In the genomic region with DNA sequence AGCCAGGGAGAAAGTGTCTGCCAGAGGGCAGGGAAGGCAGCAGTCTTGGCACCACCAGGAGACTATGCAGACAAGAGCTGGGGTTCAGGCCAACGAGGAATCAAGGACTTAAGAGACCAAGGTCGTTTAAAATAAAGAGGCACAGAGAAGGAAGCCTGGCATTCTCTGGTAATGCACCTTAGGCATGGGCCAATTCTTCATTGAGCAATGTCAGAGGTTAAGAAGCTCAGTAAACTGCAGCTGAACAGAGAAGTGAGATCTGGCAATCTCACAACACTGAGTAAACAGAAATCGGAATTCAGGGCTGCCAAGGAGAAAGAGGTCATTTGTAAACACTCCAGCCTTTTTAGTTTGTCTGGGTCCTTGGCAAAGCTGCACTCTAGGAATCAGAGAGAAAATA, we compare ENCODE assay signal across 9 mouse cellular contexts.
DNase-seq lines count a peak whose midpoint lies in the region; ATAC-seq lines count a peak whose summit lies in the region.
"Had no signal": no experiment of that assay in that cellular context is flagged by ENCODE, and none has a peak within 500 bp of the region (broad histone marks: within the 10 kb centered on the region; RNA-seq: fewer than 3 reads in every experiment).

No protein-coding gene starts in this region.

- H3K36me3 ChIP-seq in forebrain, embryonic 14.5 days (ENCODE audit: control insufficient read depth, insufficient read depth, low read length) = no peaks in the 10 kb centered on the region
- no peaks in the 10 kb centered on the region for H3K36me3 ChIP-seq in forebrain, embryonic 10.5 days (replicated peaks)
- H3K36me3 ChIP-seq in neural tube, embryonic 14.5 days (ENCODE audit: control insufficient read depth, insufficient read depth, low read length) = no peaks in the 10 kb centered on the region
- H3K36me3 ChIP-seq in heart, embryonic 14.5 days (ENCODE audit: control insufficient read depth, insufficient read depth, low read length) = no peaks in the 10 kb centered on the region

- no peak for ATAC-seq in forebrain, embryonic 14.5 days
- ATAC-seq in neural tube, embryonic 14.5 days (ENCODE audit: low read depth) = peak; percentile 34; the same call in 1 of the 2 replicates
- ATAC-seq in heart, embryonic 14.5 days (ENCODE audit: insufficient number of reproducible peaks, insufficient read depth, low FRiP score, low read depth) = no peak

- no peak overlapping the region for H3K4me2 ChIP-seq in forebrain, embryonic 14.5 days (ENCODE audit: low read length)
- no peak overlapping the region for H3K4me2 ChIP-seq in neural tube, embryonic 14.5 days (ENCODE audit: low read depth, low read length)
- no peak overlapping the region for H3K4me2 ChIP-seq in heart, embryonic 14.5 days (ENCODE audit: low read length)

- H3K4me1 ChIP-seq in forebrain, embryonic 14.5 days (ENCODE audit: control insufficient read depth, insufficient read depth, low read length) = peaks cover 3% of the 10 kb centered on the region
- H3K4me1 ChIP-seq in forebrain, embryonic 10.5 days = no peaks in the 10 kb centered on the region
- no peaks in the 10 kb centered on the region for H3K4me1 ChIP-seq in neural tube, embryonic 14.5 days (ENCODE audit: control insufficient read depth, insufficient read depth, low read length)
- H3K4me1 ChIP-seq in heart, embryonic 14.5 days (ENCODE audit: control insufficient read depth in 2 of 2, insufficient read depth in 2 of 2, low read length in 2 of 2) = peaks cover 3 to 10% of the 10 kb centered on the region in 2 experiments

- intact Hi-C loops in left cerebral cortex, postnatal 4 days (cut with DNase I) = no loop called here

- DNase-seq in forebrain, embryonic 14.5 days (ENCODE audit: low spot score) = peak; percentile 55
- no peak for DNase-seq in forebrain, embryonic 10.5 days (ENCODE audit: extremely low spot score, low spot score)
- DNase-seq in neural tube, embryonic 10.5 days (ENCODE audit: extremely low spot score, low spot score) = no peak
- DNase-seq in left cerebral cortex, postnatal 4 days = peak; percentile 19
- no peak for DNase-seq in spleen, postnatal 14 days (ENCODE audit: low spot score in 2 of 2)
- no peak for DNase-seq in thymus, postnatal 4 days

- WGBS in forebrain, embryonic 14.5 days = 54% methylated on average over 3 of the region's 3 CpGs
- WGBS in forebrain, embryonic 10.5 days = 62% methylated on average over 3 of the region's 3 CpGs
- 54% methylated on average over 3 of the region's 3 CpGs for whole genome bisulfite sequencing in neural tube, embryonic 14.5 days
- WGBS in heart, embryonic 14.5 days = 22% methylated on average over 3 of the region's 3 CpGs

- H3K27ac ChIP-seq in forebrain, embryonic 14.5 days (ENCODE audit: low read depth, low read length) = no peak overlapping the region
- H3K27ac ChIP-seq in forebrain, embryonic 10.5 days = no peak overlapping the region
- H3K27ac ChIP-seq in neural tube, embryonic 14.5 days (ENCODE audit: low read depth, low read length) = no peak overlapping the region
- H3K27ac ChIP-seq in heart, embryonic 14.5 days (replicated peaks in 1 of 2; ENCODE audit: control insufficient read depth in 1 of 2, insufficient read depth in 1 of 2, low read depth in 2 of 2, low read length in 2 of 2) = peak overlapping the region; percentile 32 to 65; a peak in 2 of 4 replicates
- H3K27ac ChIP-seq: kidney, postnatal 0 days had no signal

- no peaks in the 10 kb centered on the region for H3K27me3 ChIP-seq in forebrain, embryonic 14.5 days (replicated peaks; ENCODE audit: control insufficient read depth, insufficient read depth, low read length)
- no peaks in the 10 kb centered on the region for H3K27me3 ChIP-seq in forebrain, embryonic 10.5 days (ENCODE audit: poor library complexity, severe bottlenecking)
- H3K27me3 ChIP-seq in neural tube, embryonic 14.5 days (ENCODE audit: control insufficient read depth, insufficient read depth, low read length) = no peaks in the 10 kb centered on the region
- no peaks in the 10 kb centered on the region for H3K27me3 ChIP-seq in heart, embryonic 14.5 days (ENCODE audit: control insufficient read depth, insufficient read depth, low read length)

- no peaks in the 10 kb centered on the region for H3K9me3 ChIP-seq in forebrain, embryonic 14.5 days (replicated peaks; ENCODE audit: control insufficient read depth, low read length)
- no peaks in the 10 kb centered on the region for H3K9me3 ChIP-seq in forebrain, embryonic 10.5 days
- H3K9me3 ChIP-seq in neural tube, embryonic 14.5 days (ENCODE audit: control insufficient read depth, low read length) = no peaks in the 10 kb centered on the region
- no peaks in the 10 kb centered on the region for H3K9me3 ChIP-seq in heart, embryonic 14.5 days (ENCODE audit: control insufficient read depth, low read length)

- H3K4me3 ChIP-seq in forebrain, embryonic 14.5 days (ENCODE audit: low read depth, low read length) = no peak overlapping the region
- H3K4me3 ChIP-seq in forebrain, embryonic 10.5 days = no peak overlapping the region
- no peak overlapping the region for H3K4me3 ChIP-seq in neural tube, embryonic 14.5 days (ENCODE audit: low read depth, low read length)
- no peak overlapping the region for H3K4me3 ChIP-seq in heart, embryonic 14.5 days (ENCODE audit: control insufficient read depth in 1 of 2, insufficient read depth in 1 of 2, low read depth in 1 of 2, low read length in 2 of 2)

- H3K9ac ChIP-seq in forebrain, embryonic 14.5 days (ENCODE audit: low read length) = no peak overlapping the region
- no peak overlapping the region for H3K9ac ChIP-seq in neural tube, embryonic 14.5 days (replicated peaks; ENCODE audit: low read depth, low read length)
- H3K9ac ChIP-seq in heart, embryonic 14.5 days (ENCODE audit: low read length) = no peak overlapping the region

Comparison
In these comparisons a context has a peak if more than half of its experiments do, and no peak if none do; other contexts are left out.
1. DNase-seq: peak in forebrain, embryonic 14.5 days (single experiment) and left cerebral cortex, postnatal 4 days (single experiment); none in forebrain, embryonic 10.5 days (single experiment), neural tube, embryonic 10.5 days (single experiment), spleen, postnatal 14 days (0 of 2) and thymus, postnatal 4 days (single experiment).
2. H3K27ac ChIP-seq: peak in heart, embryonic 14.5 days (2 of 2); none in forebrain, embryonic 14.5 days (single experiment), forebrain, embryonic 10.5 days (single experiment) and neural tube, embryonic 14.5 days (single experiment).